Mouse (Mus musculus): ENCODE measurements around the gene Sec31a.

GRCm38 (mm10) chr5:100350907-100351456 lies 65.1 kb downstream of the Sec31a start:
- TF ChIP-seq CHD2 (IDR thresholded peaks at IDR 0.05; ENCODE audit: low read depth, low read length) (no peak), ZC3H11A (IDR thresholded peaks at IDR 0.05; ENCODE audit: borderline replicate concordance, low read depth, low read length) (no peak)

Measured in ES-E14 (cell line).